Mouse (Mus musculus): Measurements from ENCODE around the gene Hmg20a. TPM values are rescaled to one million over a fixed set of nuclear protein-coding genes. Genes with fewer than 3 reads are reported as not detected.

The Hmg20a gene
- 11.5 and 12.2 TPM in 2 replicates for total RNA-seq (2012; rRNA removed)

- TF ChIP-seq MAFK (IDR thresholded peaks at IDR 0.05; ENCODE audit: insufficient read depth, low read depth, low read length) (no peak), HCFC1 (IDR thresholded peaks at IDR 0.05; ENCODE audit: borderline replicate concordance, insufficient read depth, low read length) (peak; percentile 94)
- H3K4me1 ChIP-seq (ENCODE audit: control insufficient read depth in 2 of 2, insufficient read depth in 2 of 2, low read length in 2 of 2, poor library complexity in 1 of 2), result peaks cover 0 to 5% of the 10 kb centered on the region in 2 experiments; a peak in 2 of 4 replicates
- no peaks in the 10 kb centered on the region for H3K9me3 ChIP-seq (ENCODE audit: control insufficient read depth, insufficient read depth, low read depth, low read length)
- no peaks in the 10 kb centered on the region for H3K36me3 ChIP-seq (ENCODE audit: control insufficient read depth, insufficient read depth, low read length, poor library complexity, severe bottlenecking)
- in situ Hi-C loops (cut with MboI; ENCODE audit: low sequenced_read_pairs in 2 of 2, unreplicated experiment in 2 of 2), result loop anchor here in 1 of 2 experiments (10.0 kb wide), 1 partner anchor 137 kb away; no protein-coding TSS in a partner anchor
- H3K9ac ChIP-seq (ENCODE audit: insufficient read depth, low read depth, low read length, poor library complexity, severe bottlenecking), result peak within 1 kb of the TSS; percentile 85
- peak within 1 kb of the TSS; percentile 68 for H3K27ac ChIP-seq (ENCODE audit: insufficient read depth, low read depth, low read length, poor library complexity, severe bottlenecking)
- DNase-seq (ENCODE audit: low read depth, low spot score), result peak; percentile 100
- peak within 1 kb of the TSS; percentile 84 to 87 for H3K4me3 ChIP-seq (ENCODE audit: insufficient read depth in 1 of 2, low read depth in 1 of 2, low read length in 2 of 2, poor library complexity in 1 of 2, severe bottlenecking in 1 of 2)
These were observed at the start of gene Hmg20a, which contains the start of gene Peak1 for GRCm38 (mm10) chr9:56417948-56418737. Gene Hmg20a (plus strand): TSS chr9:56418609. Gene Peak1 (minus strand): TSS chr9:56418067.

- Histone ChIP-seq H3K9ac (ENCODE audit: insufficient read depth, low read depth, low read length, poor library complexity, severe bottlenecking) (no peak overlapping the region), H3K4me3 (ENCODE audit: insufficient read depth in 1 of 2, low read depth in 1 of 2, low read length in 2 of 2, poor library complexity in 1 of 2, severe bottlenecking in 1 of 2) (no peak overlapping the region), H3K27ac (ENCODE audit: insufficient read depth, low read depth, low read length, poor library complexity, severe bottlenecking) (no peak overlapping the region), H3K36me3 (ENCODE audit: control insufficient read depth, insufficient read depth, low read length, poor library complexity, severe bottlenecking) (no peaks in the 10 kb centered on the region), H3K9me3 (ENCODE audit: control insufficient read depth, insufficient read depth, low read depth, low read length) (no peaks in the 10 kb centered on the region), H3K4me1 (ENCODE audit: control insufficient read depth in 2 of 2, insufficient read depth in 2 of 2, low read length in 2 of 2, poor library complexity in 1 of 2) (peaks cover 0 to 3% of the 10 kb centered on the region in 2 experiments; a peak in 1 of 4 replicates)
- in situ Hi-C loops (cut with MboI; ENCODE audit: low sequenced_read_pairs in 2 of 2, unreplicated experiment in 2 of 2), result no loop called here
- TF ChIP-seq ZC3H11A (IDR thresholded peaks at IDR 0.05; ENCODE audit: borderline replicate concordance, low read depth, low read length) (no peak), HCFC1 (IDR thresholded peaks at IDR 0.05; ENCODE audit: borderline replicate concordance, insufficient read depth, low read length) (no peak), ZNF384 (IDR thresholded peaks at IDR 0.05; ENCODE audit: low read depth, low read length) (no peak), MAFK (IDR thresholded peaks at IDR 0.05; ENCODE audit: insufficient read depth, low read depth, low read length) (no peak), CHD2 (IDR thresholded peaks at IDR 0.05; ENCODE audit: low read depth, low read length) (no peak)
- DNase-seq (ENCODE audit: low read depth, low spot score), result no peak
These were observed 49.6 kb upstream of the Hmg20a start for GRCm38 (mm10) chr9:56368814-56369213.

- Histone ChIP-seq H3K4me1 (ENCODE audit: control insufficient read depth in 2 of 2, insufficient read depth in 2 of 2, low read length in 2 of 2, poor library complexity in 1 of 2) (peaks cover 0 to 3% of the 10 kb centered on the region in 2 experiments; a peak in 1 of 4 replicates), H3K9me3 (ENCODE audit: control insufficient read depth, insufficient read depth, low read depth, low read length) (no peaks in the 10 kb centered on the region), H3K9ac (ENCODE audit: insufficient read depth, low read depth, low read length, poor library complexity, severe bottlenecking) (no peak overlapping the region), H3K27ac (ENCODE audit: insufficient read depth, low read depth, low read length, poor library complexity, severe bottlenecking) (no peak overlapping the region), H3K36me3 (ENCODE audit: control insufficient read depth, insufficient read depth, low read length, poor library complexity, severe bottlenecking) (no peaks in the 10 kb centered on the region), H3K4me3 (ENCODE audit: insufficient read depth in 1 of 2, low read depth in 1 of 2, low read length in 2 of 2, poor library complexity in 1 of 2, severe bottlenecking in 1 of 2) (no peak overlapping the region)
- in situ Hi-C loops (cut with MboI; ENCODE audit: low sequenced_read_pairs in 2 of 2, unreplicated experiment in 2 of 2), result no loop called here
- no peak for DNase-seq (ENCODE audit: low read depth, low spot score)
- TF ChIP-seq ZNF384 (IDR thresholded peaks at IDR 0.05; ENCODE audit: low read depth, low read length), result no peak
- no peak for TF ChIP-seq HCFC1 (IDR thresholded peaks at IDR 0.05; ENCODE audit: borderline replicate concordance, insufficient read depth, low read length)
- no peak for TF ChIP-seq MAFK (IDR thresholded peaks at IDR 0.05; ENCODE audit: insufficient read depth, low read depth, low read length)
- TF ChIP-seq ZC3H11A (IDR thresholded peaks at IDR 0.05; ENCODE audit: borderline replicate concordance, low read depth, low read length), result no peak
- TF ChIP-seq CHD2 (IDR thresholded peaks at IDR 0.05; ENCODE audit: low read depth, low read length), result no peak
These were observed 47.7 kb upstream of the Hmg20a start for GRCm38 (mm10) chr9:56370710-56371109.

- no peaks in the 10 kb centered on the region for H3K36me3 ChIP-seq (ENCODE audit: control insufficient read depth, insufficient read depth, low read length, poor library complexity, severe bottlenecking)
- no peaks in the 10 kb centered on the region for H3K4me1 ChIP-seq (ENCODE audit: control insufficient read depth in 2 of 2, insufficient read depth in 2 of 2, low read length in 2 of 2, poor library complexity in 1 of 2)
- H3K27ac ChIP-seq (ENCODE audit: insufficient read depth, low read depth, low read length, poor library complexity, severe bottlenecking), result no peak overlapping the region
- H3K4me3 ChIP-seq (ENCODE audit: insufficient read depth in 1 of 2, low read depth in 1 of 2, low read length in 2 of 2, poor library complexity in 1 of 2, severe bottlenecking in 1 of 2), result no peak overlapping the region
- H3K9me3 ChIP-seq (ENCODE audit: control insufficient read depth, insufficient read depth, low read depth, low read length), result no peaks in the 10 kb centered on the region
- in situ Hi-C loops (cut with MboI; ENCODE audit: low sequenced_read_pairs in 2 of 2, unreplicated experiment in 2 of 2), result no loop called here
- TF ChIP-seq CHD2 (IDR thresholded peaks at IDR 0.05; ENCODE audit: low read depth, low read length) (no peak), MAFK (IDR thresholded peaks at IDR 0.05; ENCODE audit: insufficient read depth, low read depth, low read length) (no peak), HCFC1 (IDR thresholded peaks at IDR 0.05; ENCODE audit: borderline replicate concordance, insufficient read depth, low read length) (no peak), ZNF384 (IDR thresholded peaks at IDR 0.05; ENCODE audit: low read depth, low read length) (no peak), ZC3H11A (IDR thresholded peaks at IDR 0.05; ENCODE audit: borderline replicate concordance, low read depth, low read length) (no peak)
- no peak overlapping the region for H3K9ac ChIP-seq (ENCODE audit: insufficient read depth, low read depth, low read length, poor library complexity, severe bottlenecking)
- no peak for DNase-seq (ENCODE audit: low read depth, low spot score)
These were observed 44.0 kb upstream of the Hmg20a start for GRCm38 (mm10) chr9:56374401-56374800.

Measured in ES-E14 (cell line).